Mouse (Mus musculus) olfactory bulb, adult 2 months (tissue): ENCODE measurements at regions not wholly inside any gene's neighbourhood (a gene's known extent, or its start where the extent isn't known, plus 50 kb on each side); places are given as distances from the start of the nearest gene placed in this dataset.

ENCODE experiments used
- CTCF ChIP-seq: fragments of 200-500 bp; IDR thresholded peaks from 2 replicates; pipeline ENCODE4 v1.5.1; 2012; ENCODE audit warnings: low read depth, mild to moderate bottlenecking, low read length, moderate library complexity; ENCODE audit not compliant: insufficient read depth
- POLR2A ChIP-seq: fragments of 200-500 bp; IDR thresholded peaks from 2 replicates; pipeline ENCODE4 v1.6.1; 2012; ENCODE audit warnings: mild to moderate bottlenecking, low read depth, low read length, moderate library complexity; ENCODE audit not compliant: insufficient read depth

DNA sequence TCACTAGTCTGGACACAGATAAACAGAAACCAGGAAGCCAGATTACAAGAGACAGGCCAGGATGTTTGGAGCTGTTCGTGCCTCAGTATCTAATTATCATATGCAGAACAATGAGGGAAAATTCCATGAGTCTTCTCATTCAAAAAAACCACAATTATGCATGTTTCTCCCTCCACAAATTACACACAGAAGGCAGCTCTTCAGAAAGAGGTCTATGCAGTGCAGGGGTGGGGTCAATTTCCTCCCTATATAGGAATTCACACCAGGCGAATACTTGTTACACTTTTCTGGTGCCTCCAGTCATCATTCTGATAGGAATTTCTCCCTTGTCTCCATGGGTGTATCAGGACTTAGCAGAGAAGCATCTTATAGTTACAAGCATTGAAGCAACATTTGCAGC lies 222.1 kb upstream of the Ercc4 start:
- TF ChIP-seq CTCF: no peak
- TF ChIP-seq POLR2A: no peak
